Mouse (Mus musculus) embryonic facial prominence, embryonic 13.5 days (tissue): Measurements from ENCODE around the gene Disp2. TPM values are rescaled to one million over a fixed set of nuclear protein-coding genes. Genes with fewer than 3 reads are reported as not detected.
A peak's percentile ranks its signal among the peaks of the same experiment; 100 is the strongest.

Experiments
- ATAC-seq: fragments of 200-750 bp; cut with Nextera tagmentation; 2 replicates; pipeline ENCODE4 v1.8.0; 2017; ENCODE audit warnings: low read depth; ENCODE audit not compliant: insufficient number of reproducible peaks, insufficient read depth, low FRiP score, low TSS enrichment
- H3K27ac ChIP-seq: fragments of 300-500 bp; sonication (generic); 2 replicates; pipeline ENCODE4 v1.5.1; 2015; ENCODE audit warnings: moderate library complexity, mild to moderate bottlenecking, inconsistent platforms
- H3K27me3 ChIP-seq: fragments of 300-500 bp; sonication (generic); 2 replicates; pipeline ENCODE4 v1.6.1; 2015; ENCODE audit warnings: mild to moderate bottlenecking, inconsistent platforms
- H3K36me3 ChIP-seq: fragments of 300-500 bp; sonication (generic); 2 replicates; pipeline ENCODE4 v1.6.1; 2015; ENCODE audit warnings: mild to moderate bottlenecking, inconsistent platforms
- H3K4me1 ChIP-seq: fragments of 300-500 bp; sonication (generic); 2 replicates; pipeline ENCODE4 v1.6.1; 2015; ENCODE audit warnings: inconsistent platforms
- H3K4me2 ChIP-seq: fragments of 300-500 bp; sonication (generic); 2 replicates; pipeline ENCODE4 v1.6.1; 2015; ENCODE audit warnings: moderate library complexity, mild to moderate bottlenecking, inconsistent platforms
- H3K4me3 ChIP-seq: fragments of 300-500 bp; sonication (generic); 2 replicates; pipeline ENCODE4 v1.5.1; 2015; ENCODE audit warnings: mild to moderate bottlenecking, inconsistent platforms
- H3K9ac ChIP-seq: fragments of 300-500 bp; sonication (generic); 2 replicates; pipeline ENCODE4 v1.6.1; 2015; ENCODE audit warnings: mild to moderate bottlenecking, inconsistent platforms
- H3K9me3 ChIP-seq: fragments of 300-500 bp; sonication (generic); 2 replicates; pipeline ENCODE4 v1.6.1; 2016; ENCODE audit warnings: inconsistent platforms
- WGBS: fragments of 180-500 bp; shearing (Covaris S2); methylation state at CpG from one replicate; pipeline ENCODE4 v1.1.7; 2015; ENCODE audit warnings: mixed read lengths; 5-methylcytosine and 5-hydroxymethylcytosine counted together
- polyA plus RNA-seq: library from polyadenylated mRNA; unstranded; fragments of >200 nt; fragmentation: Nextera tagmentation; extraction: Ambion mirVana; gene quantifications from 2 replicates; pipeline ENCODE4 v1.2.1, GENCODE M21; 2015

Gene Disp2
- 0.34 and 0.51 TPM in 2 replicates for polyA plus RNA-seq

DNA sequence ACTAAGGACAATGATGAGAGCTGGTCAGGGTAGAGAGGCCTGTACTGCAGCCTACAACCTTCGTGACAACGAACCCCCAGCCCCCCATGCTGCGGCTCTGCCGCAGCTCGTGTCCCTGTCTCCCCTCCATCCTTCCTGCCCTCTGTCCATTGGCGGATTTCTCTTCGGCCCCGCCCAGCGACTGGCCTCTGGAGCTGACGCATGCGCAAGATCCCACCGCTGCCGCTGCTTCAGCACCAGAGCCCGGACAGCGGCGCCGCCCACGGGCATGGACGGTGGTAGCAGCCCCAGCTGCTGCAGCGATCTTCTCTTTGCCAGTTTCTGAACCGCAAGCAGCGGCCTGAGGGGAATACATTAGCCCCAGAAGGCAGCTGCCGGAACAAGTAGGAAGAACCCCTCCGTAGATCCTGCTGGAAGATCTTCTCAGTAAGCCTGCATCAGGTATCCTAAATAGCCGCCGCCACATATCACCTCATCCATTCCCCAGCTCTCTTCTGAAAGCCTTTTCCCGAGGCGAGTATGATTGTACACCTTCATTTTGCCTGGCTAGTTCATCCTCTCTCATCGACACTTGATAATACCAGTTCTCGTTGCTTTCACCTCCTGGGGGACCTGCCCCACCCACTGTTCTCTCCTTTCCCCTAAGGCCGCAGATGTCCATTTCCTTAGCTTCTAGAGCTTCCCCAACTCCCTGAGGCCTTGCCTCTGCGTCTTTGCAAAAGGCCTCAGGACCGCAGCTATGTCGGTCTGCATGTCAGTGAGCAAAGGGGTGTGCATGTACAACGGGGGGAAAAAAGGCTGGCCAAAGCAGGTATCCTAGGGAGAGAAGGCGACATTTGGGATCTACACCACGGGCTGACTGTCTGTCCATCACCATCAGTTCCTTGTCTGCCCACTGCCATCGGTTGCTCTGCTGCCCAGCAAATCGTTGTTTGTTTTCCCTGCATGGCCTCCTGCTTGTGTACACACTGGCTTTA is at the start of gene Disp2:
Gene Disp2 (plus strand): TSS at position 216 of the 977 bp plus-strand sequence.
- Histone ChIP-seq H3K27ac (no peak within 1 kb of the TSS), H3K27me3 (peaks cover 13% of the 10 kb centered on the region), H3K36me3 (no peaks in the 10 kb centered on the region), H3K4me2 (peak within 1 kb of the TSS; percentile 68), H3K4me3 (peak within 1 kb of the TSS; percentile 41), H3K4me1 (peaks cover 18% of the 10 kb centered on the region), H3K9ac (peak within 1 kb of the TSS; percentile 17; the same call in 1 of the 2 replicates), H3K9me3 (no peaks in the 10 kb centered on the region)
- ATAC-seq: peak; percentile 81
- WGBS: 11% methylated on average over 39 of the region's 39 CpGs

DNA sequence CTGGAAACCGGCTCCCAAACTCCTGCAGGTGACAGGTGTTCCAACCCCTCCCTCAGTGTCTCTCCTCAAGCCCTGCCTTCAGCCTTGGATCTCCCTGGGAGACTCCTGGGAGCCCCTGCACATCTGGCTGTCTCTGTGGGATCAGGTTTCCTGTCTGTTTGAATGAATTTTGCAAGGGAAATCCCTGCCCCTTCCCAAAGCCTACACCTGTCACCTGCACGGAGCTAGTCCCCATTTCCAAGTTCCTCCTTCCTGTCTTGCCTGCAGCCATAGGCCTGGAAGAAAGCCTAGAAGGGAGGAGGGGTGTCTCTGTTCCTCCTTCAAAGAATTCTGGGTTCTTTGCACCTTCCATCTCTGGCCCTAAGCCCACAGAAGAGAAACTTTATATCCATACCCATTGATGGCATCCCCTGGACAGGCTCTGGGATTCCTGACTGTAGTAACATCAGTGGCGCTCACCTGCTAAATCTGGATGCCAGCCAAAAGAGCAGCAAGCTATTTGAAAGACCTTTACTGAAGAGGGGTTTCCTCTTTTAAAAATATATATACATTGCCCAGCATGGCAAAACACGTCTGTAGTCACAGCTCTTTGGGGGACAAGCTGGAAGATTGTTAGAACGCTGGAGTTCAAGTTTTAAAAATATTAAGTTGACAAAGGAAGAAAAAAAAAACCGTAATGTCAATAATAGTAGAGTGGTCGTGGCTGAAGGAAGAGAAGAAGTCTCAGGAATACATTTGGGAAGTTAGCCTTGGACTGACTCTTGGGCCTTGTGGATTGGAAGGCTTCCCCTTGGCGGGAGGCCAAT is 49.5 kb upstream of the Disp2 start:
- WGBS: 23% methylated on average over 8 of the region's 8 CpGs
- H3K9ac ChIP-seq: no peak overlapping the region
- peaks cover 28% of the 10 kb centered on the region for H3K4me1 ChIP-seq
- peaks cover 49% of the 10 kb centered on the region for H3K27me3 ChIP-seq
- H3K4me2 ChIP-seq: no peak overlapping the region
- ATAC-seq: no peak
- no peak overlapping the region for H3K4me3 ChIP-seq
- H3K27ac ChIP-seq: no peak overlapping the region
- H3K36me3 ChIP-seq: no peaks in the 10 kb centered on the region
- no peaks in the 10 kb centered on the region for H3K9me3 ChIP-seq

DNA sequence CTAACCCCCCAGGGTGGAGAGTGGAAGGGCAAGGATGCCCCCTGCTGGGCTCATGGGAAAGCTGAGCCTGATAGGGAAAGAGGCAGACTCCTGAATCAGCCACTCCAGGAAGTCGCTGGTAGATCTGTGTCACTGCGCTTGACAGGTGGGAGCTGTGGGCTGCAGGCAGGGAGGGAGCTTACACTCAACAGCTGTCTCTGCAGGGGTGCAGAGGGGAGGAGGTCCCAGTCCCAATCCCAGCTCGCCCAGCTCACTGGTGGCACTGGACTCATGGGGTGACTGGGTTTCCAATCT is 49.0 kb upstream of the Disp2 start:
- Histone ChIP-seq H3K4me1 (peaks cover 28% of the 10 kb centered on the region), H3K9me3 (no peaks in the 10 kb centered on the region), H3K4me2 (no peak overlapping the region), H3K9ac (no peak overlapping the region), H3K27ac (no peak overlapping the region), H3K36me3 (no peaks in the 10 kb centered on the region), H3K27me3 (peaks cover 51% of the 10 kb centered on the region), H3K4me3 (no peak overlapping the region)
- WGBS: 9% methylated on average over 3 of the region's 3 CpGs
- ATAC-seq: no peak

DNA sequence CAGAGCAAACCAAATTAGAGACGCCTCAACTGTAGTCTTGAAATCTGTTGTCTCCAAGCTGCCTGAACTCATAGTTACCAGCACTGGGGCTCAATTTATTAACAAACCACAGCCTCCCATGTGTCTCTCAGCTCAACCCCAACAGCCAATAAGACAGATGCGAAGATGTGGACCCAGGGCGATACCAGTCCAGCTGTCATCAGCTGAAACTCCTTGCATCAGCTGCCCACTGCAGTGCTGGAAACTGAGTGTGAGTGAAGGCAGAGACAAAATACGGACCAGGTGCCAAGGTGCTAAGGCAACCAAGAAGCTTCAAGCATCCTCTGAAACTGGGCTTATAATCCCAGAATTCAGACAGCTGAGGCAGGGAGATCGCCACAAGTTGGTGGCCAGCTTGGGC is 47.5 kb upstream of the Disp2 start:
- peaks cover 51% of the 10 kb centered on the region for H3K27me3 ChIP-seq
- H3K9me3 ChIP-seq: no peaks in the 10 kb centered on the region

DNA sequence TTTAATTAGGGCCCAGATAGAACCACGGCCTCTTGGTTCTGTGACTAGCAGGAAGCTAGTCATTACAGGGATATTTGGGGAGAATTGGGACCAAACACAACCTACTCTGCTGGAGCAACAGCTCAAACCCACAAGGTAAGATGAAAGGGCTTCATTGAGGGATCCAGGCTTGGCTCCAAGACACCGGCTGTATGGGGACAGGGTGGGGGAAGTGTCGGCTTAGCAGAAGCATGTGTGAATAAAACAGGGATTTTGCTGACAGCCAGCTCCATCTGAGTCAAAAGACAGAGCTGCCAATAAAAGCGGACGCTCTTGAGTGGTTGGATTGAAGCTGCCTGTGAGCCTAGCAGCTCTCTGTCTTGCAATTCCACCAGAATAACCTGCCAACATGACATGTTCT is 46.2 kb upstream of the Disp2 start:
- Histone ChIP-seq H3K27ac (no peak overlapping the region), H3K4me1 (peaks cover 22% of the 10 kb centered on the region), H3K9ac (no peak overlapping the region), H3K27me3 (peaks cover 42% of the 10 kb centered on the region), H3K9me3 (no peaks in the 10 kb centered on the region), H3K4me2 (no peak overlapping the region), H3K4me3 (no peak overlapping the region), H3K36me3 (no peaks in the 10 kb centered on the region)
- no peak for ATAC-seq
- 58% methylated on average over 5 of the region's 5 CpGs for WGBS

More for the DNA sequence above, 47.5 kb upstream of the Disp2 start:
- H3K4me2 ChIP-seq: no peak overlapping the region
- ATAC-seq: no peak
- H3K9ac ChIP-seq: no peak overlapping the region
- no peak overlapping the region for H3K27ac ChIP-seq
- 75% methylated on average over 5 of the region's 5 CpGs for WGBS
- H3K4me1 ChIP-seq: peaks cover 28% of the 10 kb centered on the region
- no peak overlapping the region for H3K4me3 ChIP-seq
- no peaks in the 10 kb centered on the region for H3K36me3 ChIP-seq

DNA sequence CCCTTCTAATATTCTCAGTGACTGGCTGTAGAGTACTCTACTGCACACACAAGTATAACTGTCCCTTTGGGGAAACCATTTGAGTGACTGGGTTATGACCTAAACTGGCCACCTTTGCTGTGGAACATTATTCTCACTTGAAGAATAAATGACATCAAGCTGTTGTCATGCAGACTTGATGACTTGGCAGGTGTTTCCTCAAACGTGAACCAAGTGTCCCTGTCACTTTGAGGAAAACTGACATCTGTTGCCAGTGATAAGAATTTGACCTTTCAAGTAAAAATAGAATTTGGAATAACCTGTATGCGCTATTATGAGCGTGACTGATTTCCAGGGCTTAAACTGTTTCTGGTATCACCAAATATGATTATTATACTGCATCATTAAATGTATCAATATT is 39.2 kb upstream of the Disp2 start:
- H3K4me1 ChIP-seq: peaks cover 9% of the 10 kb centered on the region; the same call in 1 of the 2 replicates
- no peak overlapping the region for H3K27ac ChIP-seq
- no peak overlapping the region for H3K4me3 ChIP-seq
- no peak overlapping the region for H3K4me2 ChIP-seq
- peaks cover 37% of the 10 kb centered on the region for H3K27me3 ChIP-seq
- no peaks in the 10 kb centered on the region for H3K36me3 ChIP-seq
- H3K9ac ChIP-seq: no peak overlapping the region
- ATAC-seq: no peak
- H3K9me3 ChIP-seq: no peaks in the 10 kb centered on the region
- WGBS: 66% methylated on average over 3 of the region's 3 CpGs

DNA sequence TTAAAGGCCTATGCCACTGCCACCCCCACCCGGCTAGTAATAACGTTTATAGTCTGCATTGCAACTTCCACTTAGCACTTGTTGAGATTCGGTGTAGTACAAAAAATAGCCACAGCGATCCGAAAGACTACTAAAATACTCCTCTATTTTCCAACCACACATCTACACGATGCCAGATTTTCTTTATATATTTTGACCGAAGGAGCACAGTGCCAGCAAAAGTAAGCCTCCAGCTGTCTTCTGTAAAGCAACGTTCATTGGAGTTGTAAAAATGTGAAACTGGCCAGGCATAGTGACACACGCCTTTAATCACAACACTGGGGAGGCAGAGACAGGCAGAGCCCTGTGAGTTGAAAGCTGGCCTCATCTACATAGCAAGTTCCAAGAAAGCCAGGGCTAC is 38.3 kb upstream of the Disp2 start:
- H3K4me1 ChIP-seq: peaks cover 9% of the 10 kb centered on the region; the same call in 1 of the 2 replicates
- no peaks in the 10 kb centered on the region for H3K9me3 ChIP-seq
- H3K4me2 ChIP-seq: no peak overlapping the region
- no peak overlapping the region for H3K9ac ChIP-seq
- H3K27me3 ChIP-seq: peaks cover 37% of the 10 kb centered on the region
- no peak for ATAC-seq
- no peak overlapping the region for H3K27ac ChIP-seq
- H3K36me3 ChIP-seq: no peaks in the 10 kb centered on the region
- H3K4me3 ChIP-seq: no peak overlapping the region
- 71% methylated on average over 9 of the region's 9 CpGs for WGBS

DNA sequence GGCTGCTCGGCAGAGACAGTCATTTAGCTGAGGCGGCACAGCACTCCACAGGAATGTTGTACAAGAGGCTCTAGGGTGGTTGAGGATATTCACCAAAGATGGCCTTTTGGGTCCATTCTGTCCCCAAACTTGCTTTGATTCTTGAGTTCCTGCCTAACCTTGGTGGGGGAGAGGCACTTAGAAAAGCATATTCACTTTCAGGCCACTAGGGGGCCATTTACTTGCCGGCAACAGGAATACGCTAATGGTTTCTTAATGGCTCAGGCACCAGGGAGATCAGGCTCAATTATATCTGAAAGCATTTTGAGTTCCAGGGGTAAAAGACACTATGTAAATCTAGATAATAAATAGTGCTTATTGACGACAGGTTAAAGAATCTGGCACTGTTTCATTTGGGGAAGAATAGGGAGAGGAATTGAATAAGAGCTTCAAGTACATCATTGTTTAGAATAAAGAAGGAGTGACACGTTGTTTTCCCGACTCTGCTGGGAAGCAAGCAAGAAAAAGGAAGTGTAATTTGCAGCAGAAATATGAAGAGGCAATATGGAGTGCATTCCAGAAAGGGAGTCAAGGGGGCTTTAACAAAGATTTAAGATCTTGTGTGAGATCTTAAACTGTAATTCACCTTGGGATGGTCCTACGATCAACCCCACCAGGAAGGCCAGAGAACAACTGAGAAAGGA is 36.1 kb upstream of the Disp2 start:
- Histone ChIP-seq H3K36me3 (no peaks in the 10 kb centered on the region), H3K27ac (no peak overlapping the region), H3K4me3 (no peak overlapping the region), H3K9ac (no peak overlapping the region), H3K9me3 (no peaks in the 10 kb centered on the region), H3K4me1 (peaks cover 29% of the 10 kb centered on the region), H3K27me3 (peaks cover 37% of the 10 kb centered on the region), H3K4me2 (no peak overlapping the region)
- no peak for ATAC-seq
- 29% methylated on average over 8 of the region's 8 CpGs for WGBS

DNA sequence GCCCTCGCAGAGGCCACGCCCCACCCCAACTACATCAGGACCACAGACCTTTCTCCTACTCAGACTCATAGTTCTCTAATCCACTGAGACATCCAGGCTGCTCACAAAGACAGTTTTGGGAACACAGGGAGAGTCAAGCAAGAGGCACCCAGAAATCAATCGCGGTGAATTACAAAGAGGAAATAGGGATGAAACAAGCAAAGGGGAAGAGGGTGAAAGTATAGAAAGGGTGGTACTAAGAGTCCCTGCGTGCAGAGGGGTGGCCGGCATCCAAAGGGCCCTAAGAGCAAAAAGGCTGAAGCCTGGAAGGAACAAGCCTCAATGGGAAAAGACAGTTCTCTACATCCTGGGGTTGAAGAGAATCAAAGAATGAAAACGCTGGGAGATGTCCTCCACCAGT is 34.9 kb upstream of the Disp2 start:
- no peaks in the 10 kb centered on the region for H3K9me3 ChIP-seq
- H3K4me1 ChIP-seq: peaks cover 39% of the 10 kb centered on the region
- H3K9ac ChIP-seq: no peak overlapping the region
- peak overlapping the region; percentile 98 for H3K4me2 ChIP-seq
- H3K27ac ChIP-seq: no peak overlapping the region
- ATAC-seq: no peak
- H3K4me3 ChIP-seq: peak overlapping the region; percentile 81; the same call in 1 of the 2 replicates
- H3K36me3 ChIP-seq: no peaks in the 10 kb centered on the region
- WGBS: 9% methylated on average over 7 of the region's 7 CpGs
- peaks cover 37% of the 10 kb centered on the region for H3K27me3 ChIP-seq

DNA sequence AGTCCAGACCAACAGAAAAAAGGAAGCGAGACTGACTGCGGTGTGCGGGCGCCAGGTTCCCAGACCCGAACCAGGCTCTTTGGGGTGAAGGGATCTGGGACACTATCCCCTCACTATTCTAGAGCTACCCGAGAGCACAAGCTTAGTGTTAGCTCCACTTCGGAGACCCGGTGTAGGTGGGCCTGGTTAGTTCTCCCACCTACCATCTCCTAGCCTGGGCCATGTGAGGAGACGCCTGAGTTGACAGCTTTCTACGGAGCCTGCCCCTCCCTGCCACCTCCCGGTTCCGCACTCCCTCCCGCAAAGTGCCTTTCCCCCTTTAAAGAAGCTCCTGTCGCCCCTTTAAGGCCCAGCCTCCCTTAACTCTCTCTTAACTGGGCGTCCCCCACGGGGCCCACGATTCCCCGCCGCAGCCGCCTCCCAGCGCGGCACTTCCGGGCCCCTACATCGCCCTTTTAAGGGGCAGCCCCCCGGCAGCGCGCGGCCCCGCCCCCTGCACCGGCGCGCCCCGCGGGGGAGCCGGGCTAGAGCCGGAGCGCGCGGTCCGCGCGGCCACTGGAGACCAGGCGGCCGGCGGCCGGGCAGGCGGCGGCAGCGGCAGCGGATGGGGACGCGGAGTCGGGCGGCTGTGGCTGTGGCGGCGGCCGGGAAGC is 34.2 kb upstream of the Disp2 start, which contains the start of gene Inafm2:
Gene Inafm2 (plus strand): TSS at position 527 of the 653 bp plus-strand sequence.
- Histone ChIP-seq H3K36me3 (no peaks in the 10 kb centered on the region), H3K4me1 (peaks cover 46% of the 10 kb centered on the region), H3K27me3 (peaks cover 37% of the 10 kb centered on the region), H3K9ac (peak within 1 kb of the TSS; percentile 88), H3K4me2 (peak within 1 kb of the TSS; percentile 98), H3K27ac (no peak within 1 kb of the TSS), H3K9me3 (no peaks in the 10 kb centered on the region), H3K4me3 (peak within 1 kb of the TSS; percentile 81)
- peak; percentile 89 for ATAC-seq
- WGBS: under 1% methylated on average over 49 of the region's 57 CpGs
